Mouse (Mus musculus) hindbrain, embryonic 13.5 days (tissue): ENCODE measurements around the gene Tle3. TPM values are rescaled to one million over a fixed set of nuclear protein-coding genes. Genes with fewer than 3 reads are reported as not detected.

Experiments used
- ATAC-seq: fragments of 200-750 bp; cut with Nextera tagmentation; 2 replicates; pipeline ENCODE4 v1.8.0; 2017; ENCODE audit warnings: moderate TSS enrichment; ENCODE audit not compliant: low FRiP score
- H3K27ac ChIP-seq: fragments of 300-500 bp; sonication (generic); 2 replicates; pipeline ENCODE4 v1.5.1; 2015; ENCODE audit warnings: inconsistent platforms, mild to moderate bottlenecking, moderate library complexity
- H3K27me3 ChIP-seq: fragments of 300-500 bp; sonication (generic); 2 replicates; pipeline ENCODE4 v1.6.1; 2015; ENCODE audit warnings: mild to moderate bottlenecking, inconsistent platforms
- H3K36me3 ChIP-seq: fragments of 300-500 bp; sonication (generic); 2 replicates; pipeline ENCODE4 v1.6.1; 2015; ENCODE audit warnings: mild to moderate bottlenecking, inconsistent platforms
- H3K4me1 ChIP-seq: fragments of 300-500 bp; sonication (generic); replicated peaks from 2 replicates; pipeline ENCODE4 v1.6.1; 2015; ENCODE audit warnings: inconsistent platforms
- H3K4me2 ChIP-seq: fragments of 300-500 bp; sonication (generic); 2 replicates; pipeline ENCODE4 v1.6.1; 2015; ENCODE audit warnings: inconsistent platforms, mild to moderate bottlenecking, moderate library complexity
- H3K4me3 ChIP-seq: fragments of 300-500 bp; sonication (generic); 2 replicates; pipeline ENCODE4 v1.5.1; 2015; ENCODE audit warnings: mild to moderate bottlenecking, inconsistent platforms
- H3K9ac ChIP-seq: fragments of 300-500 bp; sonication (generic); 2 replicates; pipeline ENCODE4 v1.6.1; 2015; ENCODE audit warnings: mild to moderate bottlenecking, inconsistent platforms
- H3K9me3 ChIP-seq: fragments of 300-500 bp; sonication (generic); 2 replicates; pipeline ENCODE4 v1.6.1; 2016; ENCODE audit warnings: inconsistent platforms
- WGBS: fragments of 180-500 bp; shearing (Covaris S2); methylation state at CpG from one replicate; pipeline ENCODE4 v1.1.7; 2015; 5-methylcytosine and 5-hydroxymethylcytosine counted together
- polyA plus RNA-seq: library from polyadenylated mRNA; unstranded; fragments of >200 nt; fragmentation: Nextera tagmentation; extraction: Ambion mirVana; gene quantifications from 2 replicates; pipeline ENCODE4 v1.2.1, GENCODE M21; 2015

Gene Tle3
- polyA plus RNA-seq, 1 experiment from 2014 or later: 32.3 TPM

DNA sequence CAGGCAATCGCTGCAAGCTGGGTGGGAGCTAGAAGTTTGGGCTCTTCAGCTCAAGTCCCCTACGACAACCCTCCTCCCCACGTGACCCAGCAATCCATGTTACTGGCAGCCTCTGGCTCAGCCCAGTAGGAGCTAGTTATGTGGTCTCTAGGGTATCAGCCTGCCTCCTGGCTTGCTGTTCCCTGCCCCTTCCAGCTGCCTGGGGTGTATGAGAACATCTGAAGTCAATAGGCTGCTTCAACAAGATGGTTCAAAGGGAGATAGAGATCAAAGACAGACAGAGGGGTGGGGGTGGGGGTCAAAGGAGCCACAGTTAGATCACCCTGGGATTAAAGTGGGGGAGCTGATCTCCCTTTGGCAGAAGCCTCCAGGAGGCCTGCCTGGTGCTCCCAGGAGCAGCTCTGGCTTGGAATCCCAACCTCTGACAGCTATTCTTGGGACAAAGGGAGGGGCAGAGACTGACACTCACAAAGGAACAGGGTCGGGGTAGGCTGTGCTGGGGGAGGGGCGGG, 73.6 kb downstream of the Tle3 start:
- H3K9ac ChIP-seq: no peak overlapping the region
- peaks cover 47% of the 10 kb centered on the region for H3K27me3 ChIP-seq
- H3K27ac ChIP-seq: no peak overlapping the region
- H3K4me3 ChIP-seq: no peak overlapping the region
- WGBS: 6% methylated on average over 5 of the region's 5 CpGs
- no peak overlapping the region for H3K4me2 ChIP-seq
- ATAC-seq: no peak
- peaks cover 45% of the 10 kb centered on the region for H3K4me1 ChIP-seq
- no peaks in the 10 kb centered on the region for H3K9me3 ChIP-seq
- H3K36me3 ChIP-seq: no peaks in the 10 kb centered on the region

DNA sequence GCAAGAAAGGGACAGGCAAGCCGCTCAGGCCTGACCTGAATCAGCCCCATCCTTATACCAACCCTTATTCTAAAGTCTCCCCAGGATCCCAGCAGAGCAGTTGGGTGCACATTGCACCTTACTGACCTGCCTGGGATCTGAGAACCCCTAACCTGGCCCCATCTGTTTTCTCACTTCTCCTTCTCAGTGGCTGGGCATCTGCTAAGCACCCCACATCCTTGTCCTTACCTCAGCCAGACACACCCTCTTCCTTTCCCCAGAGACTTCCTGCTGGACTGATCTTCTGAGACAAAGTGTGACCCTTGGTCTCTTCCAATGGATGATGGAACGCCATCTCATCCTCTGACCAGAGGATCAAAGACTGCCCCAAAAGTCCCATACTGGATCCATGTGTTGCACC, 74.8 kb downstream of the Tle3 start:
- H3K9ac ChIP-seq: no peak overlapping the region
- 82% methylated on average over 2 of the region's 2 CpGs for WGBS

DNA sequence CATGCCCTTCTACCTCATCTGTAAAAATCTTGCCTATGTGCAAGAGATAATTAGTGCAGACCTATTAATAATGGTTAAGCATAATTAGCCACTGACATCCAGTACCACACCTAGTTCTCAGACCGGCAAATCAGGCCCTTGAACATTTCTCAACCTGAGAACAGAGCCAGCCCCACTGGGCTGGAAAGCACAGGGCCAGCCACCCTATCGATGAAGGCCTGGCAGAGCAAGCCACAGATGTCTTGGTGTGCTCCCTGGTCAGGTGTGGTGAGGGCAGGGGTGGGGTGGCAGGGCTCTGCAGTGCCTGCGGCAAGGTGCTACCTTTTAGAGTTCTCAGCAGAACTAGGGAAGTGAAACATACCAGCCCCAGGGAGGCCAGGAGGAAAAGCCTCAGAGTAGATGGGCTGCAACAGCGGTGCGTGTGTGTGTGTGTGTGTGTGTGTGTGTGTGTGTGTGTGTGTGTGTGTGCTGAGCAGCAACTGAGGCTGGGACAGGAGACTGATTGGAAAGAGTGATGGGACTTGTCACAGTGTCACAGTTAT, 77.3 kb downstream of the Tle3 start:
- 67% methylated on average over 5 of the region's 5 CpGs for WGBS
- H3K27me3 ChIP-seq: peaks cover 56% of the 10 kb centered on the region
- no peak for ATAC-seq
- no peaks in the 10 kb centered on the region for H3K36me3 ChIP-seq
- H3K4me2 ChIP-seq: no peak overlapping the region
- H3K9ac ChIP-seq: no peak overlapping the region
- no peaks in the 10 kb centered on the region for H3K9me3 ChIP-seq
- H3K4me3 ChIP-seq: no peak overlapping the region
- H3K27ac ChIP-seq: no peak overlapping the region
- H3K4me1 ChIP-seq: peaks cover 18% of the 10 kb centered on the region

More for the DNA sequence above, 74.8 kb downstream of the Tle3 start:
- H3K36me3 ChIP-seq: no peaks in the 10 kb centered on the region
- H3K9me3 ChIP-seq: no peaks in the 10 kb centered on the region
- H3K4me2 ChIP-seq: no peak overlapping the region
- ATAC-seq: no peak
- H3K4me3 ChIP-seq: no peak overlapping the region
- no peak overlapping the region for H3K27ac ChIP-seq
- peaks cover 33% of the 10 kb centered on the region for H3K4me1 ChIP-seq
- H3K27me3 ChIP-seq: peaks cover 47% of the 10 kb centered on the region

DNA sequence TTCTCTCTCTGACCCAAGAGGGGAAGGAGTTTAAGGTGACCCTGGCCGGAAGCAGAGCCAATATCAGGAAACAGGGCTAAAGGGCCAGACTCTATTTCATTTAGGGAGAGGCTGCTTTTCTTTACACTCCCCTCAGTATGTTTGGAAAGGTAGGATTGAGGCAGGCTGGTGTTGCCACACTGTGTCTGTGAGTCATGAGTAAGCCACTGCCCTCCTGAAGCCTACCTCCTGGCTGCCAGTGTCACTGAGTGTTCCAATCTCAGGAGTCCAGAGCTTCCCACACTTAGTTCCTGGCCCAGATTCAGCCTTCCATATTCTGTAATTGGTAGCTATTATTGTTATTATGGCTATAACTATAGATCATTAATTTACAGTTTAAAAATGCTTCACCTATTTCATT, 79.9 kb downstream of the Tle3 start:
- Histone ChIP-seq H3K27ac (no peak overlapping the region), H3K4me2 (no peak overlapping the region), H3K36me3 (no peaks in the 10 kb centered on the region), H3K9ac (no peak overlapping the region), H3K27me3 (peaks cover 56% of the 10 kb centered on the region), H3K9me3 (no peaks in the 10 kb centered on the region), H3K4me3 (no peak overlapping the region), H3K4me1 (peaks cover 14% of the 10 kb centered on the region)
- 80% methylated on average over 1 of the region's 1 CpGs for WGBS
- ATAC-seq: no peak

DNA sequence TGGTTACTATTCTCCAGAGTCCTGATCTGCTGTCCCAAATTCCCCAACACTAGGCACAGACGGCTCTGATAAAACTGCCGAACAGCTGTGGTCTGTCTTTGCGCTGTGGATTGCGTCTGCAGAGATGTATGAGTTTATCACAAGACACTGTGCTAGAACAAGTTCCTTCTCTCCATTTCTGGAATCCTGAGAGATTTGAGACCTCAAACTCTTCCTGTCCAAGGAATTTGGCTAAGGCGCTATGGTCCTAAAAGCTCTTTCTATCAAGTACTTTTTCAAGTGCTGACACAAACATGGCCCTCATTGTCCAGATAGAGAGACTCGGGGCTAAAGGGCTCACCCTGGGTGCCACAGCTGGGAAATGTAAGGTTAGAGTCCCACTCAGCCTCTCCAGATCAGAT, 83.7 kb downstream of the Tle3 start:
- 76% methylated on average over 6 of the region's 6 CpGs for WGBS
- Histone ChIP-seq H3K9ac (no peak overlapping the region), H3K4me2 (no peak overlapping the region), H3K4me1 (peaks cover 24% of the 10 kb centered on the region), H3K4me3 (no peak overlapping the region), H3K27me3 (peaks cover 63% of the 10 kb centered on the region), H3K9me3 (no peaks in the 10 kb centered on the region), H3K27ac (no peak overlapping the region), H3K36me3 (no peaks in the 10 kb centered on the region)
- no peak for ATAC-seq

DNA sequence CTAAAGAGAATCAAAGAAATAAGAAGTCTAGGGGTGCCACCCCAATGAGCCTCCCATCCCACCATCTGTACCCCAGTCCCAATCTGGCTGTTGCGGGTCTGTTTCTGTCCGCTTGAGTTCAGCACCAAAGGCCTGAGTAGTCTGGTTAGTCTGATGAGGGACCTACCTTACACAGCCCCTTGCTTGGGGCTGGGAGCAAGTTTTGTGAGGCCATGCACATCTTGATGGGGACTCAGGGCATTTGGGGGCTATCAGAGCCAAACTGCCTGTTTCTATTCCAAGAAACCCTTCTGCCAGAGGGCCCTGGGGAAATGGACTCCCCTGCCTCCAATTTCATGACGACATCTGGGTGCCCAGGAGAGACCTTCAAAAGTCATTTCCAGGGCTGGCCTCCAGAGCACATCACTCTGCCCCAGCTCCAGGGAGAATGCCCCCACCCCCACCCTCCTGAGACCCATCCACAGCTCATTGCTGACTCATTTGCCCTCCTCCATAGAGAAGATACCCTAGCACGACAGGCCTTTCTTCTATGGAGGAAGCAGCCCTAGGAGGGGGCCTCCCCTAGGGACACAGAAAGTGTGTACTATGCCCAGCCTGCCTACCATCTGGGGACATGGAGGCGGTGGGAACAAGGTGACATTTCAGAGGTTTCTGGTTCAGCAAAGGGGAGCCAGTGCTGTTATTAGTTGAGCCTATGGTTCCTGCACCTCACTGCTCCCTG, 84.4 kb downstream of the Tle3 start:
- H3K27me3 ChIP-seq: peaks cover 69% of the 10 kb centered on the region
- WGBS: 65% methylated on average over 5 of the region's 5 CpGs
- ATAC-seq: no peak

DNA sequence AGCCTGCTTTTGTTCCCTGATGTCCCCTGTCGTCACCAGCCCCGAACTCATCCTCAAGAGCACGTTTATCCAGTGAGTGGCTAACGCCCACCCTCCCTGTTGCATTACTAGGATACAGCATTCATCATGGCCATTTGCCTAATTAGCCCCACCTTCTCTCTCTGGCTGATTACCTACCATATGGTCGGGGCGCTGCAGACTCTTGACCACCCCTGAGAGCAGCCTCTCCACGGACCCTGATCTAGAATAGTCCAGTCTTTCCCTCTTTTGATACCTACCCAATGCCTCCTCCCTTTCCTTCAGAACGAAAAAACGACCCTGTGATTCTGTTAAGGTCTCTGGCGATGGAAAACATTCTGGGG, 85.0 kb downstream of the Tle3 start:
- Histone ChIP-seq H3K9me3 (no peaks in the 10 kb centered on the region), H3K4me3 (no peak overlapping the region), H3K27me3 (peaks cover 72% of the 10 kb centered on the region), H3K4me1 (peaks cover 24% of the 10 kb centered on the region), H3K36me3 (no peaks in the 10 kb centered on the region), H3K4me2 (no peak overlapping the region), H3K9ac (no peak overlapping the region), H3K27ac (no peak overlapping the region)
- WGBS: 29% methylated on average over 10 of the region's 10 CpGs
- no peak for ATAC-seq

More for the DNA sequence above, 84.4 kb downstream of the Tle3 start:
- Histone ChIP-seq H3K9ac (no peak overlapping the region), H3K4me1 (peaks cover 24% of the 10 kb centered on the region), H3K4me2 (no peak overlapping the region), H3K27ac (no peak overlapping the region), H3K9me3 (no peaks in the 10 kb centered on the region), H3K36me3 (no peaks in the 10 kb centered on the region), H3K4me3 (no peak overlapping the region)

DNA sequence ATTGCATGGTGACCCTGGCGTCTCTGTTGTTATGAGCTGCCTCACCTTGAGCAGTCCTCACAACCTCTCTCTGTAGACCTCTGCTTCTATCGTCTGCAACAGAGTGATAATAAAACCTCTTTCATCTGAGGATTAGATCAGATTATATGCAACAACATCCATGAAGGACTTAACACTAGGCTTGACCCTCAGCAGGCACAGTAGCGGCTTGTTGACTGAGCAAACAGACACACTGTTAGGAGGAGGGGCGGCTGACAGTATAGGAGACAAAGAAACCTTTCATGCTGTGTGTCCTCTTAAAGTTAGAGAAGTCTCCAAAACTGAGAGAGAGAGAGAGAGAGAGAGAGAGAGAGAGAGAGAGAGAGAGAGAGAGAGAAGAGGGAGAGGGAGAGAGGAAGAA, 89.7 kb downstream of the Tle3 start:
- Histone ChIP-seq H3K4me2 (no peak overlapping the region), H3K9me3 (peaks cover 11% of the 10 kb centered on the region; the same call in 1 of the 2 replicates), H3K4me1 (peaks cover 18% of the 10 kb centered on the region), H3K36me3 (no peaks in the 10 kb centered on the region), H3K9ac (no peak overlapping the region), H3K27ac (no peak overlapping the region), H3K4me3 (no peak overlapping the region), H3K27me3 (peaks cover 62% of the 10 kb centered on the region)
- WGBS: 52% methylated on average over 4 of the region's 4 CpGs
- no peak for ATAC-seq

DNA sequence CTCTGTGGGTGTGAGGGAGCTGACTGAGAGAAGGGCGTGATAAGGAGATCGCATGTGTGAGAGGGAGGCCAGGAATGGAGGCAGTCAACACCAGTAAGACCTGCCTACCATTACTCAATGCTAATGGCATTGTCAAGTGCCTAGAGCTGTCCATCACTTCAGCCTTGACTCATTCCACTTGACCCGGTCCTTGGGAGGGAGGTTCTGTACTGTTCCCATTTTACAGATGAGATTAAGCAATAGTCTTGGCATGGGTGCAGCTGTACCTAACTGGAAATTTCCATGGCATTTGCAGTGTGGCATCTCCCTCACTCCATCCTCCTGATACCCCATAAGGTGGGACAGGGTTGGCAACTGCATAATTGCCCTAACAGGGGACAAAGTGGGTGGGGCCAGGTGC, 95.3 kb downstream of the Tle3 start:
- Histone ChIP-seq H3K4me3 (no peak overlapping the region), H3K4me2 (no peak overlapping the region), H3K27me3 (peaks cover 33% of the 10 kb centered on the region), H3K36me3 (no peaks in the 10 kb centered on the region), H3K27ac (0 out of 2 replicates have a peak overlapping the region, but pooled peaks have one; percentile 88), H3K9me3 (peaks cover 11% of the 10 kb centered on the region; the same call in 1 of the 2 replicates), H3K9ac (no peak overlapping the region), H3K4me1 (peaks cover 27% of the 10 kb centered on the region)
- ATAC-seq: no peak
- 96% methylated on average over 3 of the region's 3 CpGs for WGBS
